Mouse (Mus musculus) spleen, postnatal 14 days (tissue): ENCODE data around the gene Col6a1.
"Not testable (repeated sequence)": the region's sequence is repeated elsewhere in the genome, so short reads cannot be mapped to it uniquely, and the experiment has no call there.

Experiments used
- DNase-seq, 2 experiments: peaks; one replicate each; pipeline ENCODE4 v3.0.0; 2021 to 2022; ENCODE audit warnings: low spot score in 2 of 2

Gene Col6a1

DNA sequence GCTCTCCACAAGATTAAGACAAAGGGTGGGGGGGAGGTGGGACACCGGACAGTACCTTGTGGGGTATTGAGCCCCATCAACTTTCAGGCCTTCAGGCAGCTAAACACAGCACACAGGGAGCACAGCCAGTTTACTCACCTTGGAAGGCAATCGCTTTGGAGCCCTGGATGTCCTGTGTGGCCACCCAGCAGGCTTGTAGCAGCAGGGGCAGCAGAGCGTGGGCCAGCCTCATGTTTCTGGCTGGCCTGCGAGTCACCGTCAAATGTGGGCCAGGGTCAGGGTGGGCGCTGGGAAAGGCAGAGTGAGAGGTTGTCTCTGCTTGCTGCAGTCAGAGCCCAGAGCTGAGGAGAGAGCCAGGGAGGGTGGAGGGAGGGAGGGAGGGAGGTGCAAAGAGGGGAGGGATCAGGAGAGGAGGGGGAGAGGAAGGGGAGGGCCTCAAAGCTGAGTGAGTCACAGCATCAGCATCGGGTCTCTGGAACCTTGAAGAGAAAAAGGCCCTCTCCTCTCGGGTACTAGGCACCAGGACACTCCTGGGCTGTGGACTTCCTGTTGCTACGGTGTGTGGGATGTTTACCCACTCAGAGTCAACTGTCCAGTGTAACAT lies at the start of gene Col6a1:
Col6a1 (minus strand) TSS at position 487 of the 604 bp plus-strand sequence.
- no peak for DNase-seq

DNA sequence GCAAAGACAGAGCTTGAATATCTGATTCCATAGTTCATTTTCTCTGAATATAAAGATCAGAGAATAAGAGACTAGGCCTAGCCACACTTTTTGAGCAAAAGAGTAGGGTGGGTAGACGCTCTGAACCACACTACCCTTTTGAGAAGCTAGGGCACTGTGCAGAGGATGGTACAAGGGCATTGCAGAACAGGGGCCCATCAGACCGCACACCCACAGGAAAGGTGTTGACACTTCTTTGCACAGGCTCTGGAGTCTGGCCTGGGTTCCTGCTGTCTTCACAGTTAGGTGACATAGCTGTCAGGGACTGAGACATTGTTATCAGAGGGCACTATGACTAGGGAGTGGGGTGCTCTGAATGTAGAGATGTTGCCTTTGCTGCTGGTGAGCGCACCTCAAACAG lies 45.7 kb upstream of the Col6a1 start:
- DNase-seq, result no peak

DNA sequence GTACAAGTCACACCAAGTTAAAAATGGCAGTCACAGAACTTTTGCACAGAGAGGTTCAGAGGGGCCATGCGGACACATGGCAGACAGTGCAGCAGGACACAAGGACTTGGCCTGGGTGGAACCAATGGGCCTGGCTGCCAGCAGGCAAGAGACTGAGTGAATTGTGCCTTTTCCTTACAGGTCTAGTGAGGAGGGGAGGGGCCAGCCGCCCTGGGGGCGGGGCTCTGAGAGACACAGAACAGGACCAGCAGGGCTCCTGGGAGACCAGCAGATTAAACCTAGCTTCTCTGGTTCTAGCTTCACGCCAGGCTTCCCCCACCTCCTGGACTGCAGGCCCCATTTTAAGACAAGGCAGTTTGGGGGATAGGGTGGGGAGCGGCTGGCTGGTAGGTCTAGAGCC lies 45.1 kb upstream of the Col6a1 start:
- no peak for DNase-seq

DNA sequence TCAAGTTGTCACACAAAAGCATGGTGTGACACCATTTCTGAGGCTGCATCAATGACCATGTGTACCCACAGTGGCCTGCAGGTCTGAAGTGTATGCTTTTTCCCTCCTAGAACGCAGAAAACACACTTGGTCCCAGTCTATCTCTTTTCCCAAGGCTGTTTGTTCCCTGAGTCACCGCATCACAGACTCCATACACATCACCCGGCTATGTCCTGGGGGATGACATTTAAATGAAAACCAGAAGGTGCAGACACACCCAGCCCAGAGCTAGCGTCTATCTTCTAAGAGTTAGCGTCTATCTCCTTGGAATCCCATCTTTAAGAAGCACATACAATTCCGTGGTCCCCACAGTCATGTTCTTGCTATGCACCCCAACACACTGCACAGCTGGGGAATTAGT lies 43.6 kb upstream of the Col6a1 start:
- no peak for DNase-seq

DNA sequence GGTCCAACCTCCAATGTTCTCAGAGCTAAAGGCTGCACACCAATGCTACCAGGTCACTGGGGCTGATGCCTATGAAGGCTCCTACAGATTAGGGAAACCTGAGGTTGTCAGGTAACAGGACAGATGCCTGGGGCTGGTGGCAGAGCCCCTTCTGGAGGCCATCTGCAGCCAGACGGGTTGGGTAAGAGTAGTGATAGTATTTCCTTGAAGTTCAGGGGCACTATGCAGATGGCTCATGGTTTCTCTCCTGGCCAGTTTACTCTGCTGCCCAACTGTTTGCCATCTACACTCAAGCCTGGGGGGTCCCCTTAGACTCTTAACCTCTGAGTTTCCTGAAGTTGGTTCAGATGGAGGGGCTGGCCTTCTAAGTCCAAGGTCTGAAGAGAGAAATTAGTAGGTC lies 40.2 kb upstream of the Col6a1 start:
- DNase-seq, result no peak

DNA sequence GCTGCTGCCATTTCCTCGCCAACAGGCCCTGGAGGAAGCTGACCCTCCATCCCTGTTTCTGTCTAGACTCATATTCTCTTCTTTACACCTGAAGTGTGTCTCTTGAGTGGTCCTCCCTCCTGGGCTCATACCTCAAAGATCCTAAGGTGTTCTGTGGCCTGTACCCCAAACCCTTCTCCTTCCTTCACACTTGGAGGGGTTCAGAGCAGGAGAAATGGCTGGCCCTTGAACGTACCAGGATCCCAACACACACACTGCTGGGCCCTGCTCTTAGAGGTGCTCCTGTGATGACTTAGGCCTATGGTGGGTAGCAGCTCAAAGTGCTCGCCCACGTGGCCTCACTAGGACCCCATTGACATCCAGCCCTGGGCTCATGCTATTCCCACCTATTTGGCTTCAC lies 39.0 kb upstream of the Col6a1 start:
- peak in 1 of 2 experiments; percentile 2 for DNase-seq

DNA sequence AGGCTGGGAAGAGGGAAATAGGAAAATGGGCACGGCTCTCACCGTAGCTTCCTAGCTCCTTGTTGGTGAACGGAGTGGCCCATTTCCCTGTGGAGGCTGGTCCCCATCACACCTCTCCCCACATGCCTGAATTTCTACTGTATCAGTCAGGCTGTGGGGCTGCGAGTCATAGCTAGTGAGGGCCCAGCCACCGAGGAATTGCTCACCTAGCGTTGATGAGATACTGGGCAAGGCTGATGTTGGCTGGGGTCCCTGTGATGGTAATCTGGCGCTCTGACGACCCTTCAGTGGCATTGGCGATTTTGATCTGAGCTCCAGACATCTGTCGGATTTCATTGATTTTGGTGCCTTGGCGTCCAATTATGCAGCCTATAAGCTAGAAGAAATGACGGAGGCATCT lies 37.0 kb upstream of the Col6a1 start:
- no peak for DNase-seq

DNA sequence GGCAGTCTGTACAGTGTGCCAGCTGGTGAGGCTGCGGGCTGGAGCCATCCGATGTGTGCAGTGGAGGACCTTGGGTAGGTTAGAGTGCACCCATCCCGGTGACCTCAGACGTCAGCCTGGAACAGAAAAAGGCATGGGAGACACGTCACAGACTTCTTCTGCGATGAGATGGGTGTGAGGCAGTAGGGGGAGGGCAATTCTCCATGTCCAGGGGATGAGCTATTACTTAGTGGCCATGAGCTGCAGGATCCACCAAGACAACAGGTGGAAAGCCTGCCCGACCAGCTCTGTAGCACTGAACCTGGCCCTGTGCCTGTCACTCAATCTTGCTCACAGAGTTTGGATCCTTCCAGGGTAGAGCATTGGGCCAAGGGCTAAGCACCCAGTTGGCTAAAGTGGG lies 36.4 kb upstream of the Col6a1 start:
- DNase-seq, result no peak

DNA sequence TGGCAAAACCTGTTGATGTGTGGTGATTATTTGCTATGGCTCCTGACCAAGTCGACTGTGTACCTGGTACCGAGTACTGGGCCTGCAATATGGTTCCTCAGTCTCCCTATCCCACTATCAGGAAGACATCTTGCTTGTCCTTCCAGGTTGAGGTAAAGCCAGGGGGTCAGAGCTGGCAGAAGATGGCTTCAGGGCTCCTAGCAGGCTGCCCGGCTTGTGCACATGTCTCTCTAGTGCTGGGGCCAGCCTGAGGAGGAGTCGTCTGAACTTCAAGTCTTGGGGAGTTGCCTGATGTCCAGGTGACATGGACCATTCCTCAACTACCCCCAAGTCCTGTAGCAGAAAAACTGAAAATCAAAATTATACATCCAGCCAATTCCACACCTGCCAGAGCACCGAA lies 33.9 kb upstream of the Col6a1 start:
- DNase-seq, result no peak

DNA sequence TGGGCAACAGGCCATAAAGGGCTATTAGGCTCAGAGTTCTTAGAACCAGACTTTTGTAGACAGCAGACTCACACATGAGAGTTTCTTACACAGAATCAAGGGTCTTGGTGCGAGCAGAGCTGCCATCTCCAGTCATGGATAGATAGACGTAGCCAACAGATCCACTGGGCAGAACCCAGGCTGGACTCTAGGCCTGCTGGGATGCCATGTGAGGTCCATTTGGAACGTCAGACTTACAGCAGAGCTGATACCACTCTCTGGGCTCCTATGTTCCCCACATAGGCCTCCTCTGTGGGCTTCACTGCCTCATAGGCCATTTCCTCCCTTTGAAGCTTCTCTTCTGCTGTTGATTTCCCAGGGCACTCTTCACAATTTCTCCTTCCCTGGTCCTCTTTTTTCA lies 27.7 kb upstream of the Col6a1 start:
- no peak for DNase-seq

DNA sequence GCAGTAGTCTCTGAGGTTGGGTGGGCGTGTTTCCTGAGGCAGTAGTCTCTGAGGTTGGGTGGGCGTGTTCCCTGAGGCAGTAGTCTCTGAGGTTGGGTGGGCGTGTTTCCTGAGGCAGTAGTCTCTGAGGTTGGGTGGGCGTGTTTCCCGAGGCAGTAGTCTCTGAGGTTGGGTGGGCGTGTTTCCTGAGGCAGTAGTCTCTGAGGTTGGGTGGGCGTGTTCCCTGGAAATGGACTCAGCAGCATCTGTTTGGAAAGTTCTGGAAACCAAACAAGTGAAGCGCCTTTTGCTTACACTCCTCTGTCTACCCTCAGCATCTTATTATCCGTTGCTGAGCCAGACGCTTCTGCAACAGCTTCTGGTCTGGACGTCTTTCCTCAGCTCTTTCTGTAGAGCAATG lies 18.3 kb upstream of the Col6a1 start:
- not testable (repeated sequence) for DNase-seq

DNA sequence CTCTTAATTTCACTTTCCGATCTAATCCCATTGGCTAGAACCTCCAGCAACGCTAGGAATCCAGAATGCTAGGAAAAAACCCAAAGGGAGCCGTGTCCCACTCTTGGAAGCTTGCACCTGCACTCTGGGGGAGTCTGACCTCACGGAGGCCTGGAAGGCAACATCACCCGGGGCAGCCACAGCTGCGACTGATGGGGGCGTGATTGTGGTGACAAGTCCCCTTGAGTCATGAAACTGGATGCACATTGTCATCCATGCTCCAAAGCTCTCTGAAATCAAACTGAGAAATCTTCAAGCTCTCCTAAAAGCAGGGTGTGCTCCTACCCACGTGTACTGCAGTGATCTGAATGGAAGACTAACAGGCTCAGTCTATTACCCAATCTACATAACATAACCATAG lies 10.8 kb upstream of the Col6a1 start:
- no peak for DNase-seq

DNA sequence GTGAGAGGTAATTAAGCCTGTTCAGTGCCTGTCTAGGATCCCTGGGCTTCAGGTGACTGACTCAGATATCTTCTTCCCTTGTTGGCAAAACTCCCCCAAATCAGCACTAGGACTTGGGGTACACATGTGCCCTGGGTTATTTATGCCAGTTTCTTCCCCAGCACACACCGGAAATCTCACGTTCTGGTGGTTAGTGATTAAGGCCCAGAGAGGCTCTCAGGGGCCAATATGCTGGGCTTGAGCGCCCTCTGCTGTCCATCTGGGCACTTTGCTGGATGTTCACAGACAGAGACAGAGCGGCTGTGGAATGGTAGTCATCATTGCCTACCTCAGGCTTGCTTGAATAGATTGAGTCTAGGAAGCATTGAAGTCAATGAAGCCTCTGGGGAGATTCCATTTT lies 9.0 kb upstream of the Col6a1 start:
- peak in 1 of 2 experiments; percentile 53 for DNase-seq

DNA sequence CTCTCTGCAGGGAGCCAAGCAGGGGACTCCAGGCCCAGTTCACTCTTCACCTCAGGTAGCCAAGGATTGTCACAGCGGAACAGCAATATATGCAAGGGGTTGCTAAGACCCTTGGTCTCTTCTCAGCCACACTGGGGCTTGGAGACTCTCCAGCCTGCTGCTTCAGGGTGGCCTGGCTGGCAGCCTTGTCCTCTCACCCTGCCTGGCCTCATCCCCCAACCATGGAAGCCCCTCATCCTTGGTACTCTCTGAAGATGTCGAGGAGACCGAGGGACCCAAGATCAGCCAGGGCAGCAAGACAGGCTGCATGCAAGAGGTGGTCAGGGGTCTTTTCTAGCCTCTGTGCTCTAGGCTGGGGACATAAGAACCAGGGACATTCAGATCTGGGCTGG lies 7.7 kb upstream of the Col6a1 start:
- no peak for DNase-seq

DNA sequence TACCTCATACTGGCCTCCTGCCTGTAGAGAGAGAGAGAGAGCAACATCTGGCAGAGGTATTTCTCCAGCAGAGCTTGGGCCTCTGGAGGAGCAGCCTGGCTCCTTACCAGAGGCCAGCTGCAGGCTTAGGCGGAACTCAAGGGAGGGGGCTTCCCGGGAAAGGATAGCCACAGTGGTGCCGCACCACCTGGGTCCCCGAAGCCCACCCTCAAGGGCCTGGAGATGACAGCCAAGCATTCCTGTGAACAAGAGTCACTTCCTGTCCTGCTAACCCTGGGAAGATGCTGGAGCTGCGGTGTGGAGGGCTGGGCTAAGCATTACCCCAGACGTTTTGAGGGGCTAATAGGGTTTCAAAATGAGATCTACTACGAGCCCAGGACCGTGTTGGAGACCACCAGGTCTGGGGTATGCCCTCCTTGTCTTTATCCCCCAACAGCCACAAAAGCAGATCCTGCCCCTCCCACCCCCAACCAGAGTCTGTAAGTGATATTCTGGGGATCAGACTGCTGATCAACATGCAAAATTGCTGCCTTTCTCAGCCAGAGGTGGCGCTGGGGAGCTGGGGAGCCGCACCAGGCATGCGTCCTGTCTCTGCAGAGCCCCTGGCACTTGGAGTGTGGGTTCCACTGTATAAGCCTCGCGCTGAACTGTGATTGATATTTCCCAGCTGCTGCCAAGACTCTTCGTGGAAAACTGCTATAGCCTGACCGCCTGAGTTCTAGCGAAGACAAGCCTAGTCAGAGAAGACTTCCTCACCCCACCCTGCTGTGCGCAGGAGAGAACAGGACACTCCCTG lies 7.1 kb upstream of the Col6a1 start:
- peak in 1 of 2 experiments; percentile 20 for DNase-seq

DNA sequence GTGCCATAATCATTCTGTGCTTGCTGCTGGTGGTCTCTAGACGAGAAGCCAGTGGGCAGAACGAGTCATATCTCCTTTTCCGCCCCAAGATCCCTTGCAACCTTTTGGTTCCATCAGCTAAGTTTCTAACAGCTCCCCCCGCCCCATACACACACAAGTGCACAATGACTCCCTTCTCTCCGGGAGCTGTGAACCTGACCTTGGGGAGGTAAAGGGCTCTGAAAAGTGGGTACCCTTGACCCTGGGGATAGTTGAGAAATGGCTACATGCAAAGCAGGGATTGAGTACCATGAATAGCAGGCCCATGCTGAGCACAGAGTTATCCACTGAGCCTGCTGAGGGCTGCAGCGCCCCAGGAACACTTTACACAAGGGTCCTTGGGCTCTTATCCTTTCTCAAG lies 6.4 kb upstream of the Col6a1 start:
- no peak for DNase-seq

DNA sequence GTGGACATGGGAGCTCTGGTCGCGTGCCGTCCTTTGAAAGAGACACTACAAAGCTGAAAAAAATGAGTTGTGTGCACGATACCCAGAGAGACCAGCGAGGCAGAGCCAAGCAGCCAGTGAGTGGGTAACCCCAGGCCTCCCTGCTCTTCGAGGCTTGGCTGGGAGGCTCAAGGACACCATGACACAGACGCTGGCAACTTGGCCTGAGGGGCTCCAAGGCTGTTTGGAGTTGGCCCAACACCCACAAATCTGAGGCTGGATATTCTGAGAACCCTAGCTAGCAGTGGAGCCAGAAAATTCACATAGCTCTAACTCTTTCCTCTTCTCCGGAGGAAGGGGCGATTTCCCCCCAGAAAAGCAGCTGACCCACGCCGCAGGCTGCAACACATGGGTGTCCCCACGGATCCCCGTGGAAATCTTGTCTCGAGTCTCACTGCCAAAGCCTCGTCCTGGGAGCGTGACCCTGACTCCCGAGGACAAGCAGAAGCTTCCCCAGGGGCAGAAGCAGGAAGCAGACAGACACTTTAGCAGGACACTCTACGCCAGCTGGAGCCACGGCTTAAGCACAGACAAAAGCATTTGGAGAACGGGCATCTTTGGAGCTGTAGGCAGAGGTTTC lies 5.8 kb upstream of the Col6a1 start:
- no peak for DNase-seq

DNA sequence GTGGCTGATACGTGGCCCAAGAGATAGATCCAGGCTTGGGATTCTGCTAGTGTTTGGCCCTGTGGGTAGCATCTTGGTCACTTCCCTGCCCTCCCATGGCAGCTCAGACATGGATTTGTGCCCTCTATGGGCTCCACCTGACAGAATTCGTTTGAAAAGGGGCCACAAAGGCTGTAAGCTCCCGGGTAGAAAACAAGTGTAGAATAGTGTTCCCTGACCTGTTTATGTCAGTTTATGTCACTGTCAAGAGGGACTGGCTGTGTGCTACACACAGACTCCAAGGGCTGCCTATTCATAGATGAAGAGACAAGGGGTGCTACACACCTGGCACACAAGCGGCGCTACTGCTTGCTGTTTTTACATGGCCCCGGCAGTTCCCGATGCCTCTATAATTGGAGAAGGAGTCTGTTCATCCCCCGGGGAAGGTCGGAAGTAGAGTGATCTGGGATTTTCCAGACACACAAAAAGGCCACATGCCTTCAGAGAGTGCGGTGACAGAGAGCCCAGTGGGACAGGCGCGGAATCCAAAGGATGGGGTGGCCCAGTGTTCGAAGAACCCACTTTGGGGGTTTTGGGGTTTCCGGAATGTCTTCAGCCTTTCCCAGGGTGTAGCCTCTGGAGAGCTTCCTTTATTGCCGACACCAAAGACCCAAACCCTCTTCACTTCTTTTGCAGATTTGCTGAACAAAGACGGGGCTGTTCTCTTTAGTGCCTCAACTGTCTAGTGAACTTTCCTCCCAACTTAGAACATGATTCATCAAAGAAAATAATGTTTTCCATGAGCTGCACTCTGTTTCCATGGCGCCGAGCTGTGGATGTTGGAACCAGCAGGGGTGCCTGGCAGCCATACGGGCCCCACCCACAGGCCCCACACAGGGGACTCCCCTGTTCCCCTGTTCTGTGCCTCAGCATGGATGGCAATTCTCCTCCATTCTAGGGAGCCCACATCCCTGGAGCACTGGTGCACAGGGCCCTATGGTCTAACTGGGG lies 4.0 kb upstream of the Col6a1 start:
- no peak for DNase-seq

DNA sequence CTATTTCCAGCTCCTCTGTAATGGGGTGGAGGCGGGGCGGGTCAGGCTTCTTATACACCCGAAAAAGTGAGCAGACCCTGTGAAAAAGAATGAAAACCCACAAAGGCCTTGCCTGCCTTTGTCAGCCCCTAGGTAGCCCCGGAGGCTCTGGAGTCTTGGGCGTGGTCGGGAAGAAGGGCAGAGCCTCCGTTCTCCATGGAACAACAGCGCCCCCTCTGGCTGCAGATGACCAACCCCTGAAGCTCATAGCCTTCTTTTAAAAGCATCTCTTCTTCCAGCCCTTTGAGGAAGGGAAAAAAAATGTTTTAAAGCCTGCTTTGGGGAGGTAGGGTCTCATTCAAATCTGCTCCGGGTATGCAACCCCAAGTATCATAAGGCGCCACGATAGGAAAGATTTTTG lies 2.4 kb upstream of the Col6a1 start:
- DNase-seq, result peak in 1 of 2 experiments; percentile 16

DNA sequence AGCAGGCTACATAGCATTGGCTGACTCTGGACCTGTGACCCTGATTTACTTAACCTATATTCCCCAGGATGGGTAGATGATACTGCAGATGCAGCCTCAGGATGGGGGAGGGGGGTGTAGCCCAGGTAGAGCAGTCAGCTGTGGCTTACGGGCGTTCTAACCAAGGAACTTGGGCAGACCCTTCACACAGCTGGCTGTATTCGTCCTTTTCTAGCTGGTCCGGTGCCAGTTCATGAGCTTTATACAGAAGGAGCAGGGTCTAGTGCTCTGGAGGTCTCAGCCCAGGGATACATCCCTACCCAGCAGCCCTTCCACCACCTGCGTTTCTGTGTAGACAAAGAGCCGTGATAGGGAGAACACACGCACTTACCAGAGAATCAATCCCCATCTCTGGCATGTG lies 1.3 kb upstream of the Col6a1 start:
- no peak for DNase-seq

DNA sequence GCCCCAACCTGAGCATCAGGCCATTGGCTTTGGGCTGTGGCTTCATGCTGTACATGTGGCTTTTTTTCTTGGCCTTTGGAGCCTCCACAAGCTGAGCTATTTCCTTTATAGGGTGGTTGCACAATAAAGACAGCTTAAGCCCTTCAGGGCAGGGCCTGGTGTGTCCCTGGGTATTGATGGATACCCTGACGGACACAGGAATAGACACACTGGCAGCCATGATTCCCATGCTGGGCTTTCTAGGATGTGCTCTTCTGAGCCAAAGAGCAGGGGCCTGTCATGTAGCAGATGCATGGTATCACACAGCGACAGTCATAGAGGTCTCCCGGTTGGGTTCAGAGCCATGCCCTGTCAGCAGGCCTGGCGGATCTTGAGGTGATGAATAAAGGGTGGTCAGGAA lies 898 bp upstream of the Col6a1 start:
- no peak for DNase-seq

DNA sequence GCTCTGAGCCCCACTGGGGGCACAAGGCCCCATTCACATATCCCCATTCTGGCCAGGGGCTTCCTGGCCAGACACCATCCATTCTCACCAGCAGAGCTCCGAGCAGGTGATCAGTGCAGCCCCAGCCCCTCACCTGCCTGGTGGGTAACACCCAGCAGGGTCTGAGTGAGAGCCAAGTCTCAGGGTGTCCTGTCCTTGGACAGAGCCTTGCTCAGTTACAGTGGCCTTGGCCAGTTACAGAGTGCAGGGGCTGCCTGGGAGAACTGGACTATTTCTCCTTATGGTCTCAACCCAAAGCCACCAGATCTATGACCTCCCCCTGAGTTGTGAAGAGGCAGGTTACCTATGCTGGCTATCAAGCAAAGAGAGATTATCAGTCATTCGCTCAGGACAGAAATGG lies 871 bp downstream of the Col6a1 start:
- no peak for DNase-seq
